Mouse (Mus musculus) lung, adult 2 months (tissue): ENCODE results near the gene Nsg1.

ENCODE experiments used
- CTCF ChIP-seq: fragments of 200-500 bp; IDR thresholded peaks from 2 replicates; pipeline ENCODE4 v1.5.1; 2011; ENCODE audit warnings: mild to moderate bottlenecking, low read length, control low read depth; ENCODE audit not compliant: insufficient read depth
- POLR2A ChIP-seq: fragments of 200-500 bp; IDR thresholded peaks from 2 replicates; pipeline ENCODE4 v1.6.1; 2011; ENCODE audit warnings: low read depth, mild to moderate bottlenecking, control low read depth, low read length, borderline replicate concordance; ENCODE audit errors: extremely low read depth

GRCm38 (mm10) chr5:38126519-38127306, 33.0 kb downstream of the Nsg1 start:
- TF ChIP-seq CTCF, result no peak
- no peak for TF ChIP-seq POLR2A
